Mouse (Mus musculus): ENCODE data around the gene Adipoq. TPM values are rescaled to one million over a fixed set of nuclear protein-coding genes. Genes with fewer than 3 reads are reported as not detected.
"Not testable (repeated sequence)": the region's sequence is repeated elsewhere in the genome, so short reads cannot be mapped to it uniquely, and the experiment has no call there.

The Adipoq gene
- 10 to 100 TPM in 1 of 2 experiments, 1 to 10 TPM in 1; 5.6 to 13.1 TPM for total RNA-seq (2021)
- long read RNA-seq, experiment 1, transcript Adipoq-201 (3 exons, 1,292 nt): major isoform, 18 of 23 reads
- long read RNA-seq, experiment 1, partial matches to known transcripts: 1 of 23 reads
- long read RNA-seq, experiment 1, other reads (novel, unspliced or antisense): 4 of 23 reads
- long read RNA-seq, experiment 2, transcript Adipoq-201 (3 exons, 1,292 nt): major isoform, 8 of 13 reads
- long read RNA-seq, experiment 2, partial matches to known transcripts: 0 of 13 reads
- long read RNA-seq, experiment 2, other reads (novel, unspliced or antisense): 5 of 13 reads

- no peak for DNase-seq
- intact Hi-C loops (cut with DNase I): no loop called here
These were observed at the start of gene Adipoq for GRCm38 (mm10) chr16:23146280-23146679. TSS of gene Adipoq (plus strand) at chr16:23146536.

- DNase-seq; intact Hi-C loops (cut with DNase I): not testable (repeated sequence)
These were observed 49.5 kb upstream of the Adipoq start for GRCm38 (mm10) chr16:23096886-23097285.

DNA sequence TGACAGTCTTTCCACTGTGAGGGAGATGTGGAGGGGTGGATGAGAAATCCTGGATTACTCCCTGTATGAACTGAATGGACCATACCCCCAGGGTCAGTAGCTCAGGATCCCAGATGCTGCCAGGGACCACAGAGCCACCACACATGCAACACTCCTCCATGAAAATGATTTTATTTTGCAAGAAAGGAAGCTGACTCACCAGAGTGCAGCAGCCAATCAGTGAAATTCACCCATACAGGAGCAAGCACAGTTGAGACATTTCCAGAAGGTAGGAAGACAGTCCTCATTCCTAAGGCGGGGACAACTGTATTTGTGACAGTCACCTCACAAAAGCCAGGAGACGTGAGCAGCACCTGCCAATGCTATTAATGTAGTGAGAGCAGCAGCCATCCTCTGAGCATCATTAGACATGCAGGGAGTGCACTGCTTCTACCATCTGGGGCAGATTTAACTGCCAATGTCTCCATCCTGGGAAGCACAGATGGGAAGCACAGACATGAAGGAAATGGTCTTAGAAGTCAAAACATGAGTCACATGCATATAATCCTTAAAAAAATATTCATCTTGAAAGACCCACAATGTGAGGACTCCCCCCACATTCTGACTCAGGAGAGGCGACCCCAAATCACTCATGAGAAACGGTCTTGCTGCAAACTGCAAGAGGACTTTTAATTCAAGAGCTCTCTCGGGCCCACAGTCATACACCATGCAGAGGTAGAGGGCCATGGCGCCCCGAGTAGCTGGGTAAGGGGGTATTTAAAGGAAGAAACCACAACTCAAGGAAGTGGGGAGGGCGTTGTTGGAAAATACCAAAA, 48.8 kb upstream of the Adipoq start:
- intact Hi-C loops (cut with DNase I); DNase-seq: not testable (repeated sequence)

GRCm38 (mm10) chr16:23098105-23098452, 48.3 kb upstream of the Adipoq start:
- intact Hi-C loops (cut with DNase I); DNase-seq: not testable (repeated sequence)

GRCm38 (mm10) chr16:23099632-23100031, 46.7 kb upstream of the Adipoq start:
- no peak for DNase-seq
- intact Hi-C loops (cut with DNase I): no loop called here

GRCm38 (mm10) chr16:23100099-23100575, 46.2 kb upstream of the Adipoq start:
- DNase-seq: no peak
- intact Hi-C loops (cut with DNase I): no loop called here

DNA sequence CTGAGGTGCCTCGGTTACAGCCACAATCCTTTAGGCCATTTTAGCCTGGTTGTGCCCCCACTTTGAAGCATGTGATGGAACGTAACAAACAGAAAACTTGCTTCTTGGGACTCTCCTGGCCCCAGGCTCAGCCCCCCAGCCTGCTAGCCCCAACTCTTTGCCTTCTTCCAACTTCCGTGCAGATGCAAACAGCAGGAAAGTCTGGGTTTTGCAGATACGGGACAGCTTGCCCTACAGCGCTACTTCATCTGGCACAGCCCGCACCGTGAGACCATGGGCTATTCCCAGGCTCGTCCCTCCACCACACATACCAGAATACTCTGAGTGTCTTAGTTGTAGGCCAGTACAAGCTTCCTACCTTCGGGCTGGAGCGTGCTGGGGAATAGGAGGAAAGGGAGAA, 45.7 kb upstream of the Adipoq start:
- intact Hi-C loops (cut with DNase I): no loop called here
- no peak for DNase-seq

GRCm38 (mm10) chr16:23102340-23103037, 43.8 kb upstream of the Adipoq start:
- intact Hi-C loops (cut with DNase I): no loop called here
- no peak for DNase-seq

DNA sequence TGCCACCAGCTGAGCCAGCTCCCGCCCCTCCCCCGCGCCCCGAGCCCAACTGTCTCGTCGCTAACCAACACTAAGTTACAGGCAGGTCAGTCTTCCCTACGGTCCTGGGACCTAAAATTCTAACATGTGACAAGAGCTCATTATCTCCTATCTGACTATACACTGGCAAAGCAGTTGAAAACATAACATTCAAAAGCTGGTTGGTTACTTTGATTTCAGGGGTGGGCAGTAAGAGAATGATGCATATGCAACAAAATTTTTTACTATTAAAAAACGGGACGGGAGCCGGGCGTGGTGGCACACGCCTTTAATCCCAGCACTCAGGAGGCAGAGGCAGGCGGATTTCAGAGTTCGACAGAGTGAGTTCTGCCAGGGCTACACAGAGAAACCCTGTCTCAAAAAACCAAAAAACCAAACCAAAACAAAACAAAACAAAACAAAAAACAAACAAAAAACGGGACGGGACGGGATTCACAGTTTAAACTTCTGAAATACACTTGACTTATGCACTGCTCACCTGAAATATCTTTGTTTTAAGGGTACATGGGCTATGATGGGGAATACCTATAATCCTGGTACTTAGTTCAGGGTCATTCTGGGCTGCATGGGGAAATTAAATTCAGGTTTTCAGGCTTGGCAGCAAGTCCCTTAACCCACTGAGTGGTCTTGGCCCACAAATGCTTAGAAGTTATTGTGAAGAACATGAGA, 43.1 kb upstream of the Adipoq start:
- intact Hi-C loops (cut with DNase I): no loop called here
- no peak for DNase-seq

GRCm38 (mm10) chr16:23103841-23104240, 42.5 kb upstream of the Adipoq start:
- DNase-seq: no peak
- intact Hi-C loops (cut with DNase I): no loop called here

DNA sequence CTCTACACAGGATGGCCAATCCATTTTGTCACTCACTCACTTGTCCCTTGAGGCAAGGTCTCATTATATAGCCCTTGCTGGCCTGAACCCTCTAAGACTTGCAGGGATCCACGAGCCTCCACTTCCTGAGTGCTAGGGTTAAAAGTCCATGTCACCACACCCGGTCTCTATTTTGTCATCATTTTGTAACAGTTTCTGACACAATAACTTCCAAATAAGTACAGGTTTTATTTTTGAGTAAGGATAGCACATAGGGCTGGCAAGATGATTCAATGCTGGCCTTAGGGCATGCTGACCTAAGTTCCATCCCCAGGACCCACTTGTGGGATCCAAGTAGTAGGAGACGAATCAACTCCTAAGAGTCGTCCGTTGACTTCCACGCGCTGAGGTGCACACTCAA, 40.2 kb upstream of the Adipoq start:
- intact Hi-C loops (cut with DNase I): loop anchor here (2.0 kb wide), 1 partner anchor 23 kb away; no protein-coding TSS in a partner anchor
- no peak for DNase-seq

DNA sequence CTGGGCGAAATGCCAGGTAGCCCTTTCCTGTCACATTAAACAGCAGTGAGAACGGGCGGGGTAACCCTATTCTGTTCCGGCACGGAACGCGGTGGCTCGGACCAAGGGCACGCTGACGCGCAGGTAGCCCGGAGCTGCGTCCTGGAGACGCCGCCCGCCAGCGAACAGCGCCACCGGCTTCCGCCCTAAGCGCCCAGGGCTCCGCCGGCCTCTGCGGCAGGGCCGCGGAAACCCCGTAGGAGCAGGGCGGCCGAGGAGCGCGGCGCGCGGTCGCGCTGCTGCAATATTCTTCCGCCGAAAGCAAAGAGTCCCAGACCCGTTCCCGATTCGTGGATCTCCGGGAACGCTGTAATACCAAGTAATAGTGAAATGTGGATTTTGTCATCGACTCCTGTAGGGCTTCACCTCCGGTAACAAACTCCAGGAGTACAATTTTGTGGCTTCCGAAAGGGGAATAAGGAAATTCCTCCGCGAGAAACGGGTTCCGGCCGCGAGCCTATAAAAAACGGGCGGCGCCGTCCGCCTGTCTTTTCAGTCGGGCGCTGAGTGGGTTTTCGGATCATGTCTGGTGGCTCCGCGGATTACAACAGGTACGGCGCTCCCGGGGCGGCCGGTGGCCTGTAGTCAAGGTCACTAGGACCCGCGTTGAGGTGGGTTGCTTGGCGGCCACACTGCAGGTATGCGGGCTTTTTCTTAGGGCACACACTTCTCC, 38.9 kb upstream of the Adipoq start, which contains the start of gene Eif4a2:
Eif4a2 (plus strand) TSS at position 214 of the 712 bp plus-strand sequence.
- intact Hi-C loops (cut with DNase I): loop anchor here (2.0 kb wide), 1 partner anchor 21 kb away; no protein-coding TSS in a partner anchor
- peak; percentile 87 to 89 for DNase-seq

DNA sequence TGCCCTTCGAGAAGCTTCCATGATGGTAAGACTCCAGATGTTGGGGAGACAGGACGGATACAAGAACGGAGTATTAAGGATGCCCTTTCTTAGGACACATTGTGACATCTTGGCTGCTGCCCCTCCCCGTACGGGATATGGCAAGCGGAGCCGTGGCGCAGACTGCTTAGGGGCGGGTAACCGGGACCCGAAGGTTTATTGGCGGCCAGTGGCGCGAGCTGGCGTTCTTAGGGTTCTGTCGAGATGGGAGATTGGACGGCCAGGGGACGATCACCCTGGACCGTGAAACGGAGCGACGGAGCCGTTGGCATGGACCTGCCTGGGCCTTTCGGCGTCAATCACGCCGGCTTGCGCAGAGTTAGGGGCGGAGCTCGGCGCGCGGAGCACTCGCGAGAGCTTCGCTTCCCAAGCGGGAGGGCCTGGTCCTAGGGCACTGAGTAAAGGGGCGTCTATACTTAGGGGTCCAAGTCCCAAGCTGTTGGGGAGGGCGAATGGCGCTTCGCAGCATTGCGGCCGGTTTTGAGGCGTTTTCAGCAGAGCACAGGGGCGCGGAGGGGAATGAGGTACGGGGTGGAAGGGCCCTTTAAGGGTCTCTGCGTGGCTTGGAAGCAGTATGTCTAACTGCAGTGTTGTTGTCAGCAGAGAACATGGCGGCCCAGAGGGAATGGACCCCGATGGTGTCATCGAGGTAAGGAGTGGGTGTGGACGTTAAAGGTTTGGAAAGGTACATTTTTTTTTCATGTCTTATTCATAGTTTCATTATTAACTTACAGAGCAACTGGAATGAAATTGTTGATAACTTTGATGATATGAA, 38.2 kb upstream of the Adipoq start:
- DNase-seq: peak; percentile 73 to 81
- intact Hi-C loops (cut with DNase I): loop anchor here (2.0 kb wide), 1 partner anchor 21 kb away; no protein-coding TSS in a partner anchor

- intact Hi-C loops (cut with DNase I): no loop called here
These were observed 37.4 kb upstream of the Adipoq start for GRCm38 (mm10) chr16:23108943-23109342.

DNA sequence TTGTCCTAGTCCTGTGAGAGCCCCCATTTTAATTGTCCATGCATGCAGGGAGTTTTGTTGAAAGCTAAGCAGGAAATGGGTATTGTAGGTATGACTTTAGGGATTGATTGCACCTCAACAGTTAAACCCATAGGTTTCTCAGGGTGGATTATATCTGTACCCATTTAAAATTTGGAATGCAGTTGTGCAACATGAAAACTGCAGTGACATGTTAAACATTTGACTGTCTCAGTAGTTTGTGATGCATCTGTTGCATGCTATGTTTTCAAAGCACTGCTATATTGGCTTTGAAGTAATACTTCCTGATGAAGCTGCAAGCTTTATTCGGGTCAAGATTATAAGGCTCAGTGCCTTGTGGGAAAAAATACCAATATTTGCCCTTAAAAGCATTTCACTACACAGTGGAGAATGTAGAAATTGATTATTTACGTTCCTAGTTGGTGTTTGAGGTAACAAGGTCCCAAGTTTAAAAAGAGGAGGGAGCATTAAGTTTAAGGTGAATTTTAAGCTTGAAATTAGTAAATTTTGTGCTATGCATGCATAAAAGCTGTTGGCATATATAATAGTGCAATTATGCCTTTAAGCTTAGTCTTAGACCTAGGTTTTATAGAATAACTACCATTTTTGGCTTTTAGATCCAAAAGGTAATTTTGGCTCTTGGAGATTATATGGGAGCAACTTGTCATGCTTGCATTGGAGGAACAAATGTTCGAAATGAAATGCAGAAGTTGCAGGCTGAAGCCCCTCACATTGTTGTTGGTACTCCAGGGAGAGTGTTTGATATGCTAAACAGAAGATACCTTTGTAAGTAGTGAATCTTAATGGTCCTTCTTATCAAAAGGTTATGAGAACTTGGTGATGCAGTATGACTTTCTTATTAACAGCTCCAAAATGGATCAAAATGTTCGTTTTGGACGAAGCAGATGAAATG, 36.7 kb upstream of the Adipoq start:
- intact Hi-C loops (cut with DNase I): no loop called here
- DNase-seq: no peak

More at GRCm38 (mm10) chr16:23108943-23109342, 37.4 kb upstream of the Adipoq start:
- DNase-seq: no peak

- DNase-seq: no peak
- intact Hi-C loops (cut with DNase I): no loop called here
These were observed 34.0 kb upstream of the Adipoq start for GRCm38 (mm10) chr16:23112348-23112747.

- no peak for DNase-seq
These were observed 33.4 kb upstream of the Adipoq start for GRCm38 (mm10) chr16:23112861-23113435.

More at GRCm38 (mm10) chr16:23112861-23113435, 33.4 kb upstream of the Adipoq start:
- intact Hi-C loops (cut with DNase I): no loop called here
